Mouse (Mus musculus) heart, postnatal 0 days (tissue): ENCODE measurements around the gene Bola1.

ENCODE experiments used
- CTCF ChIP-seq: IDR thresholded peaks from 2 replicates; pipeline ENCODE4 v1.5.1; 2016; ENCODE audit warnings: antibody characterized with exemption, control low read depth, low read depth
- EP300 ChIP-seq: IDR thresholded peaks from 2 replicates; pipeline ENCODE4 v1.6.1; 2016; ENCODE audit warnings: antibody characterized with exemption, low read depth

GRCm38 (mm10) chr3:96181510-96182381, 37.8 kb downstream of the Bola1 start:
- TF ChIP-seq CTCF (no peak), EP300 (no peak)
